Mouse (Mus musculus) midbrain, postnatal 0 days (tissue): ENCODE data around the gene Ms4a4a. TPM values are rescaled to one million over a fixed set of nuclear protein-coding genes. Genes with fewer than 3 reads are reported as not detected.

Experiments
- ATAC-seq: fragments of 200-750 bp; cut with Nextera tagmentation; 2 replicates; pipeline ENCODE4 v1.8.0; 2017; ENCODE audit warnings: moderate number of reproducible peaks, mild to moderate bottlenecking, moderate TSS enrichment, moderate library complexity; ENCODE audit not compliant: low FRiP score
- DNase-seq: peaks from one replicate; pipeline ENCODE4 v3.0.0-alpha.2; 2015; ENCODE audit warnings: low spot score
- H3K27ac ChIP-seq: fragments of 300-500 bp; sonication (generic); 2 replicates; pipeline ENCODE4 v1.5.1; 2014; ENCODE audit warnings: low read depth, mild to moderate bottlenecking, low read length, mixed read lengths
- H3K27me3 ChIP-seq: fragments of 300-500 bp; sonication (generic); 2 replicates; pipeline ENCODE4 v1.6.1; 2014; ENCODE audit warnings: low read length, control low read depth, mixed read lengths; ENCODE audit not compliant: insufficient read depth
- H3K36me3 ChIP-seq: fragments of 300-500 bp; sonication (generic); 2 replicates; pipeline ENCODE4 v1.6.1; 2014; ENCODE audit warnings: low read length, control low read depth, mixed read lengths; ENCODE audit not compliant: insufficient read depth
- H3K4me1 ChIP-seq: fragments of 300-500 bp; sonication (generic); 2 replicates; pipeline ENCODE4 v1.6.1; 2014; ENCODE audit warnings: mild to moderate bottlenecking, control low read depth, antibody characterized with exemption, low read length, mixed read lengths; ENCODE audit not compliant: insufficient read depth
- H3K4me2 ChIP-seq: fragments of 300-500 bp; sonication (generic); 2 replicates; pipeline ENCODE4 v1.6.1; 2014; ENCODE audit warnings: low read depth, mild to moderate bottlenecking, low read length, mixed read lengths; ENCODE audit not compliant: poor library complexity, severe bottlenecking
- H3K4me3 ChIP-seq: fragments of 300-500 bp; sonication (generic); 2 replicates; pipeline ENCODE4 v1.5.1; 2014; ENCODE audit warnings: low read depth, mild to moderate bottlenecking, low read length, moderate library complexity
- H3K9ac ChIP-seq: fragments of 300-500 bp; sonication (generic); replicated peaks from 2 replicates; pipeline ENCODE4 v1.6.1; 2014; ENCODE audit warnings: mild to moderate bottlenecking, low read length, moderate library complexity, mixed read lengths; ENCODE audit not compliant: poor library complexity, severe bottlenecking
- H3K9me3 ChIP-seq: fragments of 300-500 bp; sonication (generic); 2 replicates; pipeline ENCODE4 v1.6.1; 2016; ENCODE audit warnings: low read length, control low read depth
- CTCF ChIP-seq: IDR thresholded peaks from 2 replicates; pipeline ENCODE4 v1.5.1; 2016; ENCODE audit warnings: antibody characterized with exemption, mild to moderate bottlenecking
- WGBS: fragments of 180-500 bp; shearing (Covaris S2); extraction: QIAGEN DNeasy Blood & Tissue Kit; methylation state at CpG from one replicate; pipeline ENCODE4 v1.1.7; 2014; 5-methylcytosine and 5-hydroxymethylcytosine counted together
- polyA plus RNA-seq: library from polyadenylated mRNA; unstranded; fragments of >200 nt; fragmentation: Nextera tagmentation; extraction: Ambion mirVana; gene quantifications from 2 replicates; pipeline ENCODE4 v1.2.1, GENCODE M21; 2015
- total RNA-seq: library from RNA; depleted of rRNA; stranded (reverse); fragments of >200 nt; gene quantifications from 2 replicates; pipeline ENCODE4 v1.2.3, GENCODE M21; 2014

Gene Ms4a4a
- total and polyA plus RNA-seq, 2 experiments from 2014 or later = 0.22 to 1.9 TPM

DNA sequence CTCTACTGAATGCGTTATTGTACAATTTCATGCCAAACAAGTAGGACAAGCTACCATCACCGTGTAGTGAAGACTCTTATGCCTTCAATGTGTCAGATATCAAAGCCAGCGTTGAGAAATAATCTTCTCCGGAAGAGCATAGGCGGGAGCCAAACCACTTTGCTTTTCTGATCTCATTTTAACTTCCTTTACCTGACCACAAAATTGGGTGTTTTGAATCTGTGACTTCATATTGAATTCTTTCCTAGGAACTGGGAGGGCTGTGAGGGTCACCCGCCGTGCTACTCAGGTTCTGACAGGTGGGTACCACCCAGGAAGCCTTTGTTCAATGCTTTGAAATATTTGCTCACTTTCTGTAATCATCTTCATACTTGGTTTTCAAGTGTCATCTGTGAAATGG lies 19.6 kb upstream of the Ms4a4a start:
- Histone ChIP-seq H3K4me2 (no peak overlapping the region), H3K9me3 (no peaks in the 10 kb centered on the region), H3K9ac (no peak overlapping the region), H3K27ac (no peak overlapping the region), H3K36me3 (no peaks in the 10 kb centered on the region), H3K27me3 (no peaks in the 10 kb centered on the region), H3K4me3 (no peak overlapping the region), H3K4me1 (no peaks in the 10 kb centered on the region)
- 87% methylated on average over 7 of the region's 7 CpGs for WGBS
- no peak for TF ChIP-seq CTCF
- no peak for ATAC-seq
- no peak for DNase-seq

- Histone ChIP-seq H3K9me3 (no peaks in the 10 kb centered on the region), H3K36me3 (no peaks in the 10 kb centered on the region), H3K4me1 (no peaks in the 10 kb centered on the region), H3K27ac (no peak overlapping the region), H3K4me2 (no peak overlapping the region), H3K4me3 (no peak overlapping the region), H3K27me3 (no peaks in the 10 kb centered on the region), H3K9ac (no peak overlapping the region)
- 63% methylated on average over 3 of the region's 3 CpGs for WGBS
- peak; percentile 72 for TF ChIP-seq CTCF
- DNase-seq = peak; percentile 19
- ATAC-seq = no peak
Measured at GRCm38 (mm10) chr19:11360106-11360505, 15.2 kb upstream of the Ms4a4a start.

DNA sequence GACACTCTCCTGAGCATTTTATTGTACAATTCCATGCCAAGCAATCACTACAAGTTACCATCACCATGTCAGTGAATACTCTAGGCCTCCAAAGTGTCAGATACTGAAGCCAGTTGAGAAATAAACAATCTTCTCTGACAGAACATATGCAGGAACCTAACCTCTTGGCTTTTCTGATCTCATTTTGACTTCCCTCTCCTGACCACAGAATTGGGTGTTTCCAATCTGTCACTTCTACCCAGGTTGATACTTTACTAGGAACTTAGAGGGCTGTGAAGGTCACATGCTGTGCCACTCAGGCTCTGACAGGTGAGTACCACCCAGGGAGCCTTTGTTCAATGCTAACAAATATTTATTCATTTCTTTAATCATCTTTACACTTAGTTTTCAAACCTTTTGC lies 13.3 kb upstream of the Ms4a4a start:
- H3K27ac ChIP-seq = no peak overlapping the region
- no peak for DNase-seq
- no peaks in the 10 kb centered on the region for H3K9me3 ChIP-seq
- H3K4me3 ChIP-seq = no peak overlapping the region
- H3K4me1 ChIP-seq = no peaks in the 10 kb centered on the region
- H3K4me2 ChIP-seq = no peak overlapping the region
- TF ChIP-seq CTCF = no peak
- H3K36me3 ChIP-seq = no peaks in the 10 kb centered on the region
- H3K27me3 ChIP-seq = no peaks in the 10 kb centered on the region
- no peak for ATAC-seq
- no peak overlapping the region for H3K9ac ChIP-seq

GRCm38 (mm10) chr19:11368310-11368709 lies 7.0 kb upstream of the Ms4a4a start:
- WGBS = 79% methylated on average over 3 of the region's 3 CpGs
- no peaks in the 10 kb centered on the region for H3K9me3 ChIP-seq
- no peaks in the 10 kb centered on the region for H3K36me3 ChIP-seq
- ATAC-seq = no peak
- DNase-seq = no peak
- no peak overlapping the region for H3K27ac ChIP-seq
- no peak overlapping the region for H3K9ac ChIP-seq
- no peaks in the 10 kb centered on the region for H3K27me3 ChIP-seq
- no peak overlapping the region for H3K4me2 ChIP-seq
- H3K4me3 ChIP-seq = no peak overlapping the region
- no peak for TF ChIP-seq CTCF
- H3K4me1 ChIP-seq = no peaks in the 10 kb centered on the region

DNA sequence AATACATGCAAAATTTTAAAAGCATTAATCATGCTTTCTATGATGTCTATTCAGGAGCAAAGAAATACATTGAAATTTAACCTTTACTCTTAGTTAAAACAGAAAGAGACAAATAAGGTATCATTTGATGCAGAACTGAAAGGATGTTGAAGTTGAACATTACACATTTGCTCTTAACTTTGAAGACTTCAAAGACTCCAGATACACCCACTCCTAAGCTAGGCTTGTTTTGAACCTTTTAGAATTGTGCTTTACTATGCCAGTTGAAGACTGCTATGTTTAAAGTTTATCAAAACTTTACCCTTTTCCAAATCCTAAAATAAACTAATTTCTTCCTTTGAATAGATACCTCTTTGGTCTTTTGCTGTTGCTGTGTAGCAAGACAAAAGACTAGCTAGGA lies 4.1 kb upstream of the Ms4a4a start:
- no peaks in the 10 kb centered on the region for H3K4me1 ChIP-seq
- H3K9me3 ChIP-seq = no peaks in the 10 kb centered on the region
- ATAC-seq (no peak), DNase-seq (no peak)
- H3K27ac ChIP-seq = no peak overlapping the region
- no peak overlapping the region for H3K9ac ChIP-seq
- H3K36me3 ChIP-seq = no peaks in the 10 kb centered on the region
- H3K4me2 ChIP-seq = no peak overlapping the region
- H3K27me3 ChIP-seq = no peaks in the 10 kb centered on the region
- H3K4me3 ChIP-seq = no peak overlapping the region
- no peak for TF ChIP-seq CTCF

DNA sequence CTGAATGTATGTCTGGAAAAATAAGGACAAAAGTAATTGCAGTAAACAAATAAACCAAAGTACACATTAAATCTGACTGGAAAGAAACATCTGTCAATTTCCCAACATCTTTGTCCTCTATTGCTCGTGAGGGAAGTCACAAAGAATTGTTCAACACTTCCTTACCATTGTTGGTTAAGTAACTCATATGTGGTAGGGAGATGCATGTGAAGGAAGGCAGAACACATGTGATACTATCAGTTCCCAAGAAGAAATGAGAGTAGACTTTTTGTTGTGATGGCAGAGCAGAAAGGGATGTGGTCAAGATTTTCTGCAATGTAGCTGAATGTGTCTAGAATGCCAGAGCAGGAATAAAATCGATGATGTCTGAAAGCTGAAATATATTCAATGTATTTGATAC lies 1.1 kb downstream of the Ms4a4a start:
- Histone ChIP-seq H3K4me1 (no peaks in the 10 kb centered on the region), H3K27ac (no peak overlapping the region), H3K36me3 (no peaks in the 10 kb centered on the region), H3K9me3 (no peaks in the 10 kb centered on the region), H3K4me2 (no peak overlapping the region), H3K27me3 (no peaks in the 10 kb centered on the region), H3K9ac (no peak overlapping the region), H3K4me3 (no peak overlapping the region)
- no peak for DNase-seq
- TF ChIP-seq CTCF = no peak
- WGBS = 71% methylated on average over 2 of the region's 2 CpGs
- no peak for ATAC-seq

DNA sequence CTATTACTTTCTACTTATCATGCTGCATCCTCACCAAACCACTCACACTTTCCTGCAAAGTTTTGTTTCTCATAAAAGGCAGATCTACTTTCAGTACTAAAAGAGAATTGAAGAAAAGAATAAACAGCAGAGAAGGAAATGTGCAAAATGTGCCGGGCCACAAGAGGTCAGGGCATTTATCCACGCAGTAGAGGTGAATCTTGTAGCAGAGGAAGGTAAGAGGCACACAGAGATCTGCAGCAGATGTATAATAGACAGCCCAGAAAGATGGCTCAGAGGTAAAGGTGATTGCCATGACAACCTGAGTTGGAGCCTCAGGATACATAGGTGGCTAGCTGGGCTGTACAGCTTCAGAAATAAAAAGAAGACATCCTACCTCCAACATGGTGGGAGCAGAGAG lies 11.8 kb downstream of the Ms4a4a start:
- H3K4me2 ChIP-seq = no peak overlapping the region
- H3K9ac ChIP-seq = no peak overlapping the region
- no peak for DNase-seq
- no peaks in the 10 kb centered on the region for H3K9me3 ChIP-seq
- ATAC-seq = no peak
- 78% methylated on average over 2 of the region's 2 CpGs for WGBS
- H3K4me1 ChIP-seq = no peaks in the 10 kb centered on the region
- H3K36me3 ChIP-seq = no peaks in the 10 kb centered on the region
- no peak for TF ChIP-seq CTCF
- H3K27me3 ChIP-seq = no peaks in the 10 kb centered on the region
- H3K4me3 ChIP-seq = no peak overlapping the region
- H3K27ac ChIP-seq = no peak overlapping the region
